Mouse (Mus musculus) right cerebral cortex, adult 18-20 months (tissue): ENCODE data around the gene Gpr62.

ENCODE experiments used
- DNase-seq: peaks from one replicate; pipeline ENCODE4 v3.0.0; 2022; ENCODE audit warnings: mixed read lengths

Gene Gpr62

DNA sequence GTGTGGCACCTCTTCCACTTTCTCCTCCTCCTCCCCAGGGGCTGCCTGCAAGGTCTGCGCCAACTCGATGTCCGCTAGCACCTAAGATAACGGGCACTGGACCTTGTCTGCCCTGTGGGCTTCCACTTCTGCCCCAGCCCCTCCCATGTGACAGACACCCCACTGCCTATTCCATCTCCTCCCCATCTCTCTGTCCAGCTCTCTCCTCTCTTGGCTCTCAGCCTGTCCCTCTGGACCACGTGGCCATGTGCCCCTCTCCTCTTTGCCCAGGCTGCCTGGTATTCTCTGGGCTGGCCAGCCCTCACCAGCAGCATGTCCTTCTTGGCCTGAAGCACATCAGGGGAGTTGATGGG lies 8.0 kb upstream of the Gpr62 start:
- peak; percentile 12 for DNase-seq

DNA sequence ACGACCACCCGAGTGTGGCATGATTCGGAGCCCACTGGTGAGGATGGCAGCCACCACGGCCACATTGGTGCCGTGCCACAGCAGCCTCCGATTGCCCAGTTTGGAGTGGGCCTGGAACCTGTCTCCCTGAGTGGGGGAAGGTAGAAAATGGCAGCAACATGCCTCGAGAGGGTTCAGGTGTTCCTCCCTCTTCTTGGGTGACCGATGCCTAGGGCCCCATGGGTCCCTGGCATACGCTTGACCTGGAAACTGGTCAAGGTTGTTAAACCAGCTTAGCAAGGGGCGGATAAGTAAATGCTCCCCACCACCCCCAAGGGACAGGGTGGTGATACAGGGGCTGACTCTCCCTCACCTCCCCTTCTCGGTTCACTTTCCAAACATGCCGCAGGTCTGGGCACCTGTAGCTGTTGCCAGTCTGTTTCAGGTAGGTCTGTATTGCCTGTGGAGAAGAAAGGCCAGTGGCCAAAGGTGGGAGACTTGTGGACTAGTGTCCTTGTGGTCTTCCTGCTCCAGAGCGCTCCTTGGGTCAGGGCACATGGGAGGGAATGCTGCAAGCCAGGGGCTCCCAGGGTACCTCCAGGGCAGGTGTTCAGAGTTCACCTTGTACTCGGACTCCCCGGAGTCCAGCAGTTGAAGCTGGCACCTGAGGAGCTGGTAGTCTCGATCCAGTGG lies 7.5 kb upstream of the Gpr62 start:
- no peak for DNase-seq

DNA sequence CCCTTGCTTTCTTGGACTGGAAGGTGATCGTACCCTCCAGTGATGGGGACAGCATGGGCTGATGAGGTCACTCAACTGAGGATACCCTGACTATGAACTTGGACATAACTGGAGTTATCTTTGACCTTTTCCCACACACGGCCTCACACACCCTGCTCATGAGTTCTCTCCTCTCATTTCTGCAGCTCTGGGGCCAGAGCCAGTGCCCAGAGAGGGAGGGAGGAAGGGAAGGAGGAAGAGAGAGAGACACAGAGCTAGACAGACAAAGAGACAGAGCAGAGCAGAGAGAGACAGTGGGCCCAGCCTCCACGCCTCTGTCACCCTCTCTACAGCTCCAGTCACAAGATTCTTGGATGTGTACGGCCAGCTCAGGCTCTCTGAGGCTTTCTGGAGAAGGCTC lies 6.6 kb upstream of the Gpr62 start:
- DNase-seq = no peak

DNA sequence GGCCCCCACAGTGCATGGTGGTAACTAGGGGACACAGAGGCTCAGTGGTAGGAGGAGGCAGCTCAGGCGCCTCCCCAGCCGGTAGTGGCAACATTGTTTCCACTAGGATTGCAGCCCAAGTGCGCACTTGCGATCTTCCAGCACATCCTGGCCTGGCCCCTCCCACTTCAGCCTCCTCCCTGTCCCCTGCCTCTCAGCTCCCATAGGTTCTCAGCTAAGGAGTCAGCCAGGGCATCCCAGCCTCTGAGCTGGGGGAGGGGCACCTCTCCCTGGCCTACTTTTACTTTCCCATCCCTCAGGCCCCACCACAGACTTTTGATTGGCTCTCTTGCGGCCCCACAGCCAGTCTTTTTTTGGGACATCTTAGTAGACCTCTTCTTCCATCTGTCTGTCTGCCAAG lies 6.2 kb upstream of the Gpr62 start:
- peak; percentile 72 for DNase-seq

DNA sequence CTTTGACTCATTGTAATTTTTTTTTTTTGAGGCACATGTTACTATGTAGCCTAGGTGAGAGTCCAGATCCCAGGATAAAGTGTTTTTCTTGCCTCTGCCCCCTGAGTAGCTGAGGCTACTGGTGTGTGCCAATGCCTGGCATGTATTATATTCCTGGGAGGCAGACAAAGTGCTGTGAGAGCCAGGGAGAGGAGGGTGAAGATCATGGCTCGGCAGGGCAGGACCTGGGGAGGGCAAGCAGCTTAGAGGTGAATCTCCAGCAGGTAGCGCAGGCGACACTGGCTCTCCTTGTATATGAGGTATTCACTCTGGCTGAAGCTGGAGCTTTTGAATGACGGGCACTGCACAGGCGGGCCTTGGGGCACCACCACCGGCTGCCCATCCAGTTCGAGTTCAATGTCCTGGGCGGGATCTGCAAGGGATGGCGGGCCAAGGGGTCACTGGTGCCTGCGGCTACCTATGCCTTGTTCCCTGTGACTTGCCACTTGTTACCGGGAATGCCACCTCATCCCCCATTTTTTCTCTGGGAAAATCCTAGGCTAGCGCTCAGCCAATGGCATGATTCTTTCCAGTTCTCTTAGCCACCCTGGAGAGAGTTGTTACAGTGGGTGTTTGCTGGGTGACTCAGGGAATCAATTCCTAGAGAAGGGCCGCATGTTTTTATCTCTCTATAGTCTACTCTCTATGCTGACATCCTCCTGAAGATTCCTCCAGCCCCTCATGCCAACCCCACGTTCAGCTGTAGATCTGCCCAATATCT lies 5.4 kb upstream of the Gpr62 start:
- DNase-seq = no peak

DNA sequence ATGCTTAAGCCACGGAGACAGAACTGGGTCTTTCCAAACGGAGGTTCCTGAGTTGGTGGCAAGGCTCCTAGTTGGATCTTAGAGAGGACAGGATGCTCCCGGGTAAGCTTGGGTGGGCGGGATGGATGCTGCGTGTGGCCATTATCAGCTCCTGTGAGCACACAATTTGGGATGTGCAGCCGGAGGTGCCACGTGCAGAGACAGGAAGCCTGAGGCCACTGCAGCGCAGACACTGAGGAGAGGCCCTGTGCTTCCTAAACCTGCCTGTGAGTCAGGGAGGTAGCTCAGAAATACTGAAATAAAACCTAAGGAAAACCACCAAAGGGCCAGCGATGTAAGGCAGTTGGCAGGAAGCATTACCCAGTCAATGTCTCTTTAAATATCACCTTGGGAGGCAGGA lies 4.0 kb upstream of the Gpr62 start:
- no peak for DNase-seq

DNA sequence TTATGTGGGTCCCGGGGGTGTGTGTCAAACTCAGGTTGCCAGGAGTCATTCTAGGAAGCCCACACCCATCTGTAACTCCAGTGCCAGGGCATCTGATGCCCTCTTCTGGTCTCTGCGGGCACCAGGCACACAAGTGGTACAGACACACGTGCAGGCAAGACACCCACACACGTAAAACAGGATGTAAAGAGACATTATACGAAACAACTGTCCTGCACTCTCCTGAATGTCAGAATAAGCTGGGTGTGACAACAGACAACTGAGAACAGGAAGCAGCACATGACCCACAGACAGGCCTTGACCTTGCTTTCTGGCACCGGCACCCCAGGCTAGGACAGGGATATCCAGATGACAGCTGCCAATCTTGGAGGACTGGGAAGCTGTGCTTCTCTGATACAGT lies 3.6 kb upstream of the Gpr62 start:
- no peak for DNase-seq

DNA sequence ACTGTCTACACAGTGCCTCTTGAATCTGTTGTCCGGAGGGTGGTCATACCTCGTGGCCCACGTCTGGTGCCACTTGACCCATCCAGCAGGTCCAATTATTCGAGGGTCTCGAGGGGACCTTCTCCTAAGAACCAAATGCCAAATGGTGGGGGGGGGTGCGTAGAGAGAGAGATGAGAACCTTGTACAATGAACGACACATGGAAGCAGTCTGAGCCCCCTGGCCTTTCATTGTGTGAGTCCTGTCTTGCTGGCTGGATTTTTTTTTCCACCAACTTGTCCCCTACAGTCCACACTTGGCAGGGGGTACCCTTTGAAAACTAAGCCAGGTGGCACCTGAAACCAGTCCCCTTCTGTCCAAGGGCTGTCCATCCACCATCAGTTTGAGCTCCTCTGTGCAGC lies 2.0 kb upstream of the Gpr62 start:
- DNase-seq = no peak

DNA sequence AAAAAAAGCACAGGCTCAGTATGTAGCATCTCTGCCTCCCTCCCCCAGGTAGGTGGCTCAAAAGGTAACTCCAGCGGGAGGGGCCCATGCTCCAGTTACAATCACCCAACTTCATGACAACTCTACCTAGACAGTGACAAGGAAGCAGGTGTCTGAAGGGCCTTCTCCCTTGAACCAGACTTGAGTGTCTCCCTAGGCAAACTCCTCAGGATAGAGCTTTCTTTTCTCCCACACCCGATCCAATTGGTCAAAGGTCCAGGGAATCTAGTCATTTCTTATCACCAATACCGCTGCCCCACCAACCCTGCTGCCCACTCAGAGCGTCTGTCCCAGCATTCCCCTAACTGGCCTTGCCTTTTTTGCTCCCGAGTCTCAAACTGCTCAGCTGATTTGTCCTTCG lies 983 bp upstream of the Gpr62 start:
- no peak for DNase-seq

DNA sequence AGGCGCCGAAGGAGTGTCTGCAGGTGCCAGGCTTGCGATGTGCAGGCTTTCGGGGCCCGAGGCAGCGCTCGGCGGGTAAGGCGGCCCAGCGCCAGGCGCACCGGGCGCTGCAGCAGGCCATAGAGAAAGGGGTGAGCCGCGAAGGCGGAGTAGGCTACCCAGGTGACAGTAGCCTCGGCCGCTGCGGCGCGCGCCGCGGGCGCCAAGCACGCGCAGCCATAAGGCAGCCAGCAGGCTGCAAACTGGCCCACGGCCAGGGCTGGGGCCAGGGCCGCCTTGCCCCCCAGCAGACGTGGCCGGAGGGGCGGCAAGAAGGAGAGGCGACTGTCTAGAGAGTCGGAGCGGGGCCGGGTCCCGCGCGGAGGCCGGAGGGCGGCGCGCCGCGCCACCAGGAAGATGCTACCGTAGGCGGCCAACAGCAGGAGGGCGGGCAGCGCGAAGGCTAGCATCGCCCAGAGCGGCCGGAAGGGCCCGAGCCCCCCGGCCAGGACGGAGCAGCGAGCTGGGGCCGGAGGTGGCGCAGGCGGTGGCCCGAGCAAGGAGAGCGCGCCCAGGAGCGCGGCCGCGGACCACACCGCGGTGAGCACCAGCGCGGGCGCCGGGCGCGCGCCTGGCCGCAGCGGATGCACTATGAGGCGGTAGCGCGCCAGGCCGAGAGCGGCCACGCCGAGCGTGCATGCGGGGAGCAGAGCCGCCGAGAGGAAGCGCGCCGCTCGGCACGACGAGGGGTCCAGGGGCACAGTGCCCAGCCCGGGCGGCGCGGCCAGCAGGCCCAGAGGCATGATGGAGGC lies 792 bp downstream of the Gpr62 start:
- DNase-seq = peak; percentile 84

DNA sequence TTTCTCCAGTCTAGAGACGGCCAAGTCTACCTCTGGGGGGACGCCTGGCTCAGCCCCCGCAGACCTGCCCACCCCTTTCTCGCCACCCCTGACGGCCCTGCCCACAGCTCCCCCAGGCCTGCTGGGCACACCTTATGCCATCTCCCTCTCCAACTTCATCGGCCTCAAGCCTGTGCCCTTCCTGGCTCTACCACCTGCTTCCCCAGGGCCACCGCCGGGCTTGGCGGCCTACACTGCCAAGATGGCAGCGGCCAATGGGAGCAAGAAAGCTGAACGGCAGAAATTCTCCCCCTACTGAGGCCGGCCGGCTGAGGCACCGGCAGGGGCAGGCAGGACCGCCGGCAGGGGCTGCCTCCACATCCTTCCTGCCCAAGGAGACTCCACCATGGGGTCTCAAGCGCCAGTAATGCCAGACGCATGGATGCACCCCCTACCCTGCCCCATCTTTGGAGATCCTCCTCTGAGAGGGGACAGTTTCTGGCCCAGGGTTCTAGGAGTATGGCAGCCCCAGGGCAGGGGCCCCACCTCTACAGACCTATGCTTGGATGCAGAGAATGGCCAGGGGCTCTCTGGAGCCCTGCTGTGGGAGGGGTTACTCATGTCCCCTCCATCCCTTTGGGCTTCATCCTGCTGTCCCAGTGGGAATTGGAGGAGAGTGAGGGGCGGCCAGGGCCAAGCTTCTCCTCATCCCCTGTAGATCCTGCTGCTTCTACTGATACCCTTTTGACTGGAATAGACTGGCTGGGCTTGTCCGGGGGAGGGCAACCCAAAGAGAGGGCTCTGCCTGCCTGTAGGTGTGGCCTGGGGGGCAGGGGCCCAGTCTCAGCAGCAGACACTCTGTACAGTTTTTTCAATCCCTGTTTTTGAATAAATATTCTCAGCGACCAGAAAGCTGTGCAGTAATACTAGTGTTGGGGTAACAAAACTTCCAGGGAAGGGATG lies 2.3 kb downstream of the Gpr62 start:
- no peak for DNase-seq

DNA sequence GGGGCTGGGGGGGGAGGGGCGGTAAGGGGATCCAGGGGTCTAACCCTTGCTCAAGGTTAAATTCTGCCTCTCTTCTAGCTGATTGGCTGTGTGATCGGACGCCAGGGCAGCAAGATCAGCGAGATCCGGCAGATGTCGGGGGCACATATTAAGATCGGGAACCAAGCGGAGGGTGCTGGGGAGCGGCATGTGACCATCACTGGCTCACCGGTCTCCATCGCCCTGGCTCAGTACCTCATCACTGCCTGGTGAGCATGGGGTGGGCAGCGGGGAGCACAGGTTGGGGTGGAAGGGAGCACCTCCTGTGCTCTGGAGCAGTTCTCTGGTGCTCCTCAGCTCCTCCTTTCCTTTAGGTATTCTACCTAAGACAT lies 3.3 kb downstream of the Gpr62 start:
- DNase-seq = no peak

DNA sequence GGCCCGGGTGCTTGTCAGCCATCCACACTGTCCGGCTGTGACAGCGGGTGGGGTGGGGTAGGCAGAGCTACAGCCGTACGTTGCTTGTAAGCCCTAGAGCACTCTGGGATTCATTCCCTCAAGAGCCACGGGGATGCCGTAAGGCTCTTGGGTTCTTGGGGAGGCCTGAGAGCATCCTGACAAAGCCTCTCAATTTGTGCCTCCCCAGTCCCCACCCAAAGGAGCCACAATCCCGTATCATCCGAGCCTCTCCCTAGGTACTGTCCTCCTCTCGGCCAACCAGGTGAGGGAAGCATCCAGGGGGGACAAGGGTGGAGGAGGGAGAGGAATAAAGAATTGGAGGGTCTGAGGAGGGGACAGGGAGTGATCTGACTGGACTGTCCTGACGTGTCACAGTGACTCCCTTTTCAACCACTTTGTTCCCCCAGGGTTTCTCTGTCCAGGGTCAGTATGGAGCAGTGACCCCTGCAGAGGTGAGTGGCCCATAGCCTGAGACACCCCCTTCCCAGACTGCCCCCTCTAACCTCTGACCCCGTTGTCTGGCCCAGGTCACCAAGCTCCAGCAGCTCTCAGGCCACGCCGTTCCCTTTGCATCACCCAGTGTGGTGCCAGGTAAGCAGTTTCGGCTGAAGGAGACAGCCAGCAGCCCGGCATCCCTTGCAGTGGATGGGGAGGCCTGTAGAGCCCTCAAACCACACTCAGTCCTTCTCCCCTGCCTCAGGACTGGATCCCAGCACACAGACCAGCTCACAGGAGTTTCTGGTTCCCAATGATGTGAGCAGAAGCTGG lies 3.9 kb downstream of the Gpr62 start:
- DNase-seq = no peak

DNA sequence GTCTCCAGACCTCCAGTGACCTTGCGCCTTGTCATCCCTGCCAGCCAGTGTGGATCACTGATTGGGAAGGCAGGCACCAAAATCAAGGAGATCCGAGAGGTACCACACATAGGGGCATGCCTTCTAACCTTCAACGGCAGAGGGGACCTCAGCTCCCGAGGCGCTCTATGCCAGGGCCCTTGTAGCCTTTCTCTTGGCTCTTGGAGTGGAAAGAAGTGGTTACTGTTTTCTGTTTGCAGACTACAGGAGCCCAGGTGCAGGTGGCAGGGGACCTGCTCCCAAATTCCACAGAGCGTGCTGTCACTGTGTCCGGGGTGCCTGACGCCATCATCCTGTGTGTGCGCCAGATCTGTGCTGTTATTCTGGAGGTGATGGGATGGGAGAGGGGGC lies 4.7 kb downstream of the Gpr62 start:
- no peak for DNase-seq

DNA sequence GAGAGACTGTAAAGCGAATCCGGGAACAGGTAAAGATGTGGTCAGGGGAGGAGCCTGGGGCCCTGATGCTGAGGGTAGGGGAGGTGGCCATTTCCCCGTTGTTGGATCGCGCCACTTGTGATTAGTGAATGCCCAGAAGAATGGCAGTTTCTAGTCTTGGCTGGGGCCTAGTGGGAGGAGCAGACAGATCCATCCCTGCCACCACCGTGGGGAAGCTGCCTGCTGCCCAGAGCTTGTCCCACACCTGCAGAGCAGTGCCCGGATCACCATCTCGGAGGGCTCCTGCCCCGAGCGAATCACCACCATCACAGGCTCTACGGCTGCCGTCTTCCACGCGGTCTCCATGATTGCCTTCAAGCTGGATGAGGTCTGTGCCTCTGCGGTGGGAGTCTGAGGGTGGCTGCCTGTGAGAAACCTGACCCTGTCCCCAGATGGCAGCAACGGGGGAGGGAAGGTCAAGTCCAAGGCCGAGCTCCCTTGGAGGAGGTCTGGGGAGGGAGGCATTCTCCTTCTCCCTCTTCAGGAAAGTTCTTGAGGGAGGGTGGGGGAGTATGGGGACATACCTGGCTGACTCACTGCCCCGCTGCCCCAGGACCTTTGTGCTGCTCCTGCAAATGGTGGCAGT lies 5.2 kb downstream of the Gpr62 start:
- DNase-seq = no peak

DNA sequence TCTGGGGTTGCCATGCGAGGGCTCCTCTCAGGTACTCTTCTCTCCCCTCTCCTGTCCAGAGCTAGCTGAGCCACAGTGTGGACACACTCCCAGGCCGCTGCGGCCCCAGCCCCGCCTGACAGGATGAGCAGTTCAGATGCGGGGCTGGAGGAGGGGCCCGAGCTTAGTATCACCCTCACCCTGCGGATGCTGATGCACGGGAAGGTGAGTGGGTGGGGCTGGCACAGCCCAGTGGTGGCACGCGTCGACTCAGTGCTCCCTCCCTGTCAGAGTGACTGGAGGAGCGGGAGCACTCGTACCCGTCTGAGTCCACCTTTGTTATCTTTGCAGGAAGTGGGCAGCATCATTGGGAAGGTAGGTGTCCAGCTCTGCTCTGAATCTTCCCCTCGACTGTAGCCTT lies 5.8 kb downstream of the Gpr62 start:
- no peak for DNase-seq

DNA sequence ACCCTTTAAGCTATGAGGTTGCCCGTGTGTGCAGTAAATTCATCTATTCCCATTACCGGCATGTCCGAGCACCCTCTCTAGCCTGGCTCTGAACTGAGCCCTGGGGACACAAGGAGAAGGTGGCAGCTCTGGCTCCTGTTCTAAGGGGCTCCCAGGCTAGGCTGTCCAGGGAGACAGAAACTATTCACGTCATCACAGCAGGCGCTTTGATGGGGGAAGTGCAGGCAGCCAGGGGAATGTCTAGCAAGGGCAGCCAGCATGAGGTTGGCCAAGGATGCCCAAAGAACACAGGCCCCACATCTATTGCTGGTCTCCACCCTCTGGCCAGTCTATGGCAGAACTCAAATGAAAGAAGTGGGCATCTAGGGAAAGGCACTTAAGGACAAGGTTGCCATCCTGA lies 7.8 kb downstream of the Gpr62 start:
- DNase-seq = no peak

DNA sequence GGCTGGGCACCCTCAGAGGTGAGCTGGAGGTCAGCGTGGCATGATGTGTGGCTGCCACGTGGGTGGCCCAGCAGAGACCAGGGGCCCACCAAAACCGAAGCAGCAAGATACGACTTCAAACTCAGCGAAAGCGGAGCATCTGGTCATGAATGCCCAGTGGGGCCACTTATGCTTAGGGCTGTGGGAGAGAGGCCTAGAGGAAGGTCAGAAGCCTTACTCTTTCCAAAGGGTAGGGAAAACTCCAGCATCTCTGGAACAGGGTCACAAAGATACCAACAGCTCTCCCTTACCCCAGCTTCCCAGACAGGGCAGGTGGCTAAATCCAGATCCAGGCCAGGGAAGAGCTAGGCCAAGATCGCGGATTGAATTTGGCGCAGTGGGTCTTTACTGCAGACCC lies 8.6 kb downstream of the Gpr62 start:
- DNase-seq = no peak

DNA sequence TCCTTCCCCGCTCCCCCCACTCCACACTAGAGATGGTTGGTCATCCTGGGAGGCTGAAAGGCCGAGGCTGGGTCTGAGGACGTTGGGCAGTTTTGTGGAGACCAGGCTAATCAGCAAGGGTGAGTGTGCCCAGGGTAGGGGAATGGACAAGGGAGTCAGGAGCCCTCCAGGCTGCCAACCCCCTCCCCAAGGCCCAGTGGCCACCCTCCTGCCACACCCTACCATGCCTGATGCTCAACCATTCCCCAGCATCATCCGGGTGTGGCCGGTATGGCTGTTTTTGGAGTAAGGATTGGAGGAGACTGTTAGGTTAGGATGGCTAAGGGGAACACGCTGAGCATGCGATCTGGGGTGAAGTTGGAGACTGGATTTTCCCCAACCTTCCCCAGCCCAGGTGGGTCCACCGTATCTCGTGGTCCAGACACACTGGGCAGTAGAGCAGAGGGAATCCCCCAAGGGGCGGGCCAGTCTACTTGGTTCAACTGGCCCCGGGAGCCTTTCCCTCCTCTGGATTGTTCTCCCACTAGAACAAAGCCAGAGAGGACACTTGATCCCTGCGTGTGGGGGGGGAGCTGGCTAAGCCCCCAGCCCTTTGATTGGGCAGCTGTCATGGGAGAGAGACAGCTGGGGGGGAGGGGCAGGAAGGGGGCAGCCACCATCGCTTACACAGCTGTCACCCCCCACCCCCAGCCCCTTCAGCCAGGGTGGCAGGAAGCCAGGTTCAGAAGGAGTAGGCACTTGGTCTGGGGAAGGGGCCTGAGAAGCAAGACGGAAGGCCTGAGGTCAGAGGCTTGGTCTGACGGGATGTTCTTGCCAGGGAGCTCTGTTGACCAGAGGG lies 9.2 kb downstream of the Gpr62 start:
- DNase-seq = no peak

DNA sequence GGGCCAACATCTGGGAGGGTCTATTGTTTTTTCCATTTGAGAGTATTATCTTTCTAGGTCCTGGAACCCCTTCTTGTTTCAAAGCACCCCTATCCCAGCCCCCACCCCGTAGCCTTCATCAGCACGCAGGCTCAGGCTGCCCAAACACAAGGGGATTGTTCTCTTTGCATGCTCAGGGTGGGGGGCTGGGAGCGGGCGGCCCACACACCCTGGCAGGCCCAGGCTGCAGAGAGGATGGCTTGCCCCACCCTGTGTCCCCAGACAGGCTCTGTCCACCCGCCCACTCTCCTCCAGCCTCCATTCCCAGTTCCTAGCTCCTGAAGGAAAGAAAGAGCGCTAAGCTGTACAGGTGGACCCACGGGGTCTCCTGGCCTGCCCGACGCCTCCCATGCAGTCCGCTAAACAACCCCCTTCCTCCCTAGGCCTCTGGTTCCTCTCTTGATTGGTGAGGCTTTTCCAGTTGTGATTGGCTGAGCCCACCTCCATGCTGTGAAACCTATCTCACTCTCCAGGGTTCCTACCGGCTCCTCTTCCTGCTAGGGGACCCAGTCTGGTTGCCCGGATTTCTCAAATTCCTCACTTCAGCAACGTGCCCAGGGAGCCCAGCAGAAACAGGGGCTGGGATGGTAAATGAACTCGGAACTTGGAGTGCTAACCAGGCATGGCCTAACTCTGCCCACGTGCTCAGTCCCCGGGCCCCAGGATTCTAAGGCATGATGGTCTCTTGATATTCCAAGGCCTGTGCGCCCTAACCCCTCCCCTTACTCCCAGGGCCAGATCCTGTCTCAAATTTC lies 10.7 kb downstream of the Gpr62 start:
- peak; percentile 64 for DNase-seq
